Mouse (Mus musculus): ENCODE data around the gene Foxa2. TPM values are rescaled to one million over a fixed set of nuclear protein-coding genes. Genes with fewer than 3 reads are reported as not detected.

Foxa2 gene
- polyA plus RNA-seq, 2 experiments, result 2.8 to 3.2 TPM

DNA sequence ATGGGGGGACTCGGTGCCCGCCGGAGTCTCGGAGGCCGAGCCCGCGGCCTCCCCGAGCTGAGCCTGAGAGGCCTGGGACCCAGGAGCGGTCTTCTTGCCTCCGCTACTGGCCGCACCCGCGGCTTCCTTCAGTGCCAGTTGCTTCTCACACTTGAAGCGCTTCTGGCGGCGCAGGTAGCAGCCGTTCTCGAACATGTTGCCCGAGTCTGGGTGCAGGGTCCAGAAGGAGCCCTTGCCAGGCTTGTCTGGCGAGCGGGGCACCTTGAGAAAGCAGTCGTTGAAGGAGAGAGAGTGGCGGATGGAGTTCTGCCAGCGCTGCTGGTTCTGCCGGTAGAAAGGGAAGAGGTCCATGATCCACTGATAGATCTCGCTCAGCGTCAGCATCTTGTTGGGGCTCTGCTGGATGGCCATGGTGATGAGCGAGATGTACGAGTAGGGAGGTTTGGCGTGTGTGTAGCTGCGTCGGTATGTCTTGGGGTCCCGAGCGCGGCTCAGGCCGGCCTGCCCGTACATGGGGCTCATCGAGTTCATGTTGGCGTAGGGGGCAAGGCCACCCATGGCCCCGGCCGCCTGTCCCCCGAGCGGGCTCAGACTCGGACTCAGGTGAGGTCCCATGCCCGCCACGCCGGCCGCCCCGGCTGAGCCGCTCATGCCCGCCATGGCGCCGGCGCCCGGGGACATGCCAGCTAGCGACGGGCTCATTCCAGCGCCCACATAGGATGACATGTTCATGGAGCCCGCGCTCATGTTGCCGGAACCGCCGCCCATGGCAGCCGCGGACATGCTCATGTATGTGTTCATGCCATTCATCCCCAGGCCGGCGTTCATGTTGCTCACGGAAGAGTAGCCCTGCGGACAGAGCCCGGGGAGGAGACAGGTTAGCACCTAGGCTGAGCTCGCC, 2.5 kb downstream of the Foxa2 start:
- Histone ChIP-seq H3K9me3 (ENCODE audit: control insufficient read depth, low read length) (no peaks in the 10 kb centered on the region), H3K4me1 (replicated peaks; ENCODE audit: control insufficient read depth in 2 of 2, insufficient read depth in 2 of 2, low read length in 1 of 2) (no peaks in the 10 kb centered on the region), H3K27ac (no peak overlapping the region), H3K9ac (replicated peaks) (no peak overlapping the region), H3K4me3 (ENCODE audit: insufficient read depth in 1 of 2, low read depth in 2 of 2, low read length in 2 of 2) (peak overlapping the region; percentile 44 to 48), H3K4me2 (ENCODE audit: low read depth) (peak overlapping the region; percentile 50), H3K36me3 (replicated peaks; ENCODE audit: control insufficient read depth, insufficient read depth, low read depth) (no peaks in the 10 kb centered on the region), H3K27me3 (ENCODE audit: control insufficient read depth, insufficient read depth, low read length) (peaks cover 97% of the 10 kb centered on the region)
- no peak for DNase-seq (ENCODE audit: low read depth in 3 of 3, low spot score in 3 of 3)
- 3% methylated on average over 71 of the region's 71 CpGs for WGBS (ENCODE audit: insufficient replicate concordance)
- ATAC-seq (ENCODE audit: insufficient read depth), result no peak
- no peak for TF ChIP-seq EP300 (IDR thresholded peaks at IDR 0.05; ENCODE audit: low read depth)
- TF ChIP-seq CTCF (IDR thresholded peaks at IDR 0.05; ENCODE audit: low read depth), result no peak

DNA sequence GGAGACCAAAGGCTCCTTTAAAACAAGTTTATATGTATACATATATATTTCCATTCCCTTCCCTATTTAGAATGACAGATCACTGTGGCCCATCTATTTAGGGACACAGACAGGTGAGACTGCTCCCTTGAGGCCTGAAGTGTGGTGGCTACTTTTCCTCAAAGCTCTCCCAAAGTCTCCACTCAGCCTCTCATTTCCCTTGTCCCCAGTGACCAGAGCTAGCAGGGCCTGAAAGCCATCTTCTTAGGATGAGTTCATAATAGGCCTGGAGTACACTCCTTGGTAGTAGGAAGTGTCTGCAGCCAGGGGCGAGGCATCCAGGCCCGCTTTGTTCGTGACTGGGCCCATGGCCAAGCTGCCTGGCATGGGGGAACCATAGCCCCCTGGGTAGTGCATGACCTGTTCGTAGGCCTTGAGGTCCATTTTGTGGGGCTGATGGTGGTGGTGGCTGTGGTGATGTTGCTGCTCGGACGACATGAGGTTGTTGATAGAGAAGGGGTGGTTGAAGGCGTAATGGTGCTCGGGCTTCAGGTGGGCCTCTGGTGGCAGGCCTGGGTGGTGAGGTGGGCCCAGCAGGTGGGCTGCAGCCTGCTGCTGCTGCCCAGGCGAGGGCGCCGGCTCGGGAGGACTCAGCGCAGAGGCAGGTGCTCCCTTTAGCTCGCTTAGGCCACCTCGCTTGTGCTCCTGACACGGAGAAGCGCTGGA, 3.3 kb downstream of the Foxa2 start:
- no peak for TF ChIP-seq CTCF (IDR thresholded peaks at IDR 0.05; ENCODE audit: low read depth)
- no peak for TF ChIP-seq EP300 (IDR thresholded peaks at IDR 0.05; ENCODE audit: low read depth)
- Histone ChIP-seq H3K36me3 (replicated peaks; ENCODE audit: control insufficient read depth, insufficient read depth, low read depth) (no peaks in the 10 kb centered on the region), H3K9ac (replicated peaks) (no peak overlapping the region), H3K4me1 (replicated peaks; ENCODE audit: control insufficient read depth in 2 of 2, insufficient read depth in 2 of 2, low read length in 1 of 2) (no peaks in the 10 kb centered on the region), H3K27me3 (ENCODE audit: control insufficient read depth, insufficient read depth, low read length) (peaks cover 99% of the 10 kb centered on the region), H3K9me3 (ENCODE audit: control insufficient read depth, low read length) (no peaks in the 10 kb centered on the region), H3K27ac (no peak overlapping the region), H3K4me2 (ENCODE audit: low read depth) (peak overlapping the region; percentile 50), H3K4me3 (ENCODE audit: insufficient read depth in 1 of 2, low read depth in 2 of 2, low read length in 2 of 2) (peak overlapping the region in 1 of 2 experiments; percentile 44; a peak in 2 of 4 replicates)
- ATAC-seq (ENCODE audit: insufficient read depth), result no peak
- DNase-seq (ENCODE audit: low read depth in 3 of 3, low spot score in 3 of 3), result no peak
- WGBS (ENCODE audit: insufficient replicate concordance), result 11% methylated on average over 16 of the region's 17 CpGs

GRCm38 (mm10) chr2:148042126-148042640, 4.6 kb downstream of the Foxa2 start:
- Histone ChIP-seq H3K27ac (no peak overlapping the region), H3K9me3 (ENCODE audit: control insufficient read depth, low read length) (no peaks in the 10 kb centered on the region), H3K4me1 (replicated peaks; ENCODE audit: control insufficient read depth in 2 of 2, insufficient read depth in 2 of 2, low read length in 1 of 2) (no peaks in the 10 kb centered on the region), H3K9ac (replicated peaks) (no peak overlapping the region), H3K4me3 (ENCODE audit: insufficient read depth in 1 of 2, low read depth in 2 of 2, low read length in 2 of 2) (no peak overlapping the region), H3K36me3 (replicated peaks; ENCODE audit: control insufficient read depth, insufficient read depth, low read depth) (no peaks in the 10 kb centered on the region), H3K27me3 (ENCODE audit: control insufficient read depth, insufficient read depth, low read length) (peaks cover 99% of the 10 kb centered on the region), H3K4me2 (ENCODE audit: low read depth) (no peak overlapping the region)
- TF ChIP-seq EP300 (IDR thresholded peaks at IDR 0.05; ENCODE audit: low read depth), result no peak
- no peak for TF ChIP-seq CTCF (IDR thresholded peaks at IDR 0.05; ENCODE audit: low read depth)
- WGBS (ENCODE audit: insufficient replicate concordance), result 13% methylated on average over 3 of the region's 3 CpGs
- DNase-seq (ENCODE audit: low read depth in 3 of 3, low spot score in 3 of 3) (no peak), ATAC-seq (ENCODE audit: insufficient read depth) (no peak)

DNA sequence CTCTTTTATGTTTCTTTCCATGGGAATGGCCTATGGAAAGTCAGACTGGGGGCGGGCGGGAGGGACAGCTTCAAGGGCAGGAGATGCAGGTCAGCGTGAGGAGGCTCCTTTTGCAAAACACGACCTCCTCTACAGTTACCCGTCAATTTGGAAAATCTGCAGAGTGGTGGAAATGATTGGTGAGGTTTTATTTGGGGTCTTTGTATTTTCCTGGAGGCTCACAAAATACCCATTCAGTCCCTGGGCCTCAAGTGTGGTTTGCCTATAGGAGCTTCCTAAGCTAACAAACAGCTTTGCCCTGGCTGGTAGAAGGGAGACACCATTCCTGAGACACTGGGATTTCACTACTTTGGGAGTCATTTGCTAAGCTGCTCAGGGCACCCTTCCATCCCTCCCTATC, 5.4 kb downstream of the Foxa2 start:
- H3K4me3 ChIP-seq (ENCODE audit: insufficient read depth in 1 of 2, low read depth in 2 of 2, low read length in 2 of 2), result no peak overlapping the region
- no peak overlapping the region for H3K9ac ChIP-seq (replicated peaks)
- no peak for DNase-seq (ENCODE audit: low read depth in 3 of 3, low spot score in 3 of 3)
- WGBS (ENCODE audit: insufficient replicate concordance), result 5% methylated on average over 5 of the region's 5 CpGs
- no peak overlapping the region for H3K27ac ChIP-seq
- ATAC-seq (ENCODE audit: insufficient read depth), result no peak
- no peaks in the 10 kb centered on the region for H3K36me3 ChIP-seq (replicated peaks; ENCODE audit: control insufficient read depth, insufficient read depth, low read depth)
- no peaks in the 10 kb centered on the region for H3K9me3 ChIP-seq (ENCODE audit: control insufficient read depth, low read length)
- H3K4me1 ChIP-seq (replicated peaks; ENCODE audit: control insufficient read depth in 2 of 2, insufficient read depth in 2 of 2, low read length in 1 of 2), result no peaks in the 10 kb centered on the region
- peaks cover 98% of the 10 kb centered on the region for H3K27me3 ChIP-seq (ENCODE audit: control insufficient read depth, insufficient read depth, low read length)
- TF ChIP-seq EP300 (IDR thresholded peaks at IDR 0.05; ENCODE audit: low read depth), result no peak
- TF ChIP-seq CTCF (IDR thresholded peaks at IDR 0.05; ENCODE audit: low read depth), result no peak
- no peak overlapping the region for H3K4me2 ChIP-seq (ENCODE audit: low read depth)

Measured in liver, embryonic 14.5 days (tissue).